Mouse (Mus musculus): ENCODE data around the gene Pth2.

DNA sequence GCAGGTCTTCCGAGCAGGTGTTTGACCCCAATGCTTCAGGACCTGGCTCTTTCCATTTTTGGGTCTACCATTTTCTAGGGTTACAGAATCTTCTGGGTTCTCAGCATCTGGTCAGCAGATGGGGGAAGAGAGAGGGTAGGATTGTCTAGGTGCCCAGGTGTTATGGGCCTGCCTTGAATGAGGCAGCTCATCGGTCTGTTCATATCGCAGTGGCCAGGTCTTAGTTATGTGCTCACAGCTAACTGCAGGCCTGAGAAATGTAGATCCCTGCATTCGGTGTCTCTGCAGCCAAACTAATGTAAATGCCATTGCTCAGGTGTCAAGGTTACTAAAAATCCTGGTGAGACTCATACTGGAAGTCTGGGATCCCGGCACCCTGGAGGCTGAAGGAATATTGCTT lies 45.6 kb downstream of the Pth2 start:
- TF ChIP-seq CTCF (IDR thresholded peaks at IDR 0.05; ENCODE audit: low read depth) = no peak
- no peak for TF ChIP-seq EP300 (optimal IDR thresholded peaks at IDR 0.05)
